Mouse (Mus musculus) right cerebral cortex, postnatal 14 days (tissue): ENCODE results near the gene Cox15.

ENCODE experiments used
- DNase-seq: peaks from one replicate; pipeline ENCODE4 v3.0.0; 2022

The Cox15 gene

GRCm38 (mm10) chr19:43752489-43753225 lies at the start of gene Cox15, which contains the start of gene Cutc:
Gene Cox15, minus strand, starts transcription at chr19:43753000.
Gene Cutc, plus strand, starts transcription at chr19:43752996.
- peak; percentile 97 for DNase-seq

GRCm38 (mm10) chr19:43801427-43802051 lies 48.7 kb upstream of the Cox15 start:
- no peak for DNase-seq

GRCm38 (mm10) chr19:43797216-43797615 lies 44.4 kb upstream of the Cox15 start:
- no peak for DNase-seq

- no peak for DNase-seq
Measured at GRCm38 (mm10) chr19:43795511-43795910, 42.7 kb upstream of the Cox15 start.

- DNase-seq = no peak
Measured at GRCm38 (mm10) chr19:43793951-43794350, 41.2 kb upstream of the Cox15 start.

- no peak for DNase-seq
Measured at GRCm38 (mm10) chr19:43792537-43792936, 39.7 kb upstream of the Cox15 start.

- no peak for DNase-seq
Measured at GRCm38 (mm10) chr19:43789817-43790216, 37.0 kb upstream of the Cox15 start.

- no peak for DNase-seq
Measured at GRCm38 (mm10) chr19:43786249-43787026, 33.6 kb upstream of the Cox15 start.

GRCm38 (mm10) chr19:43784761-43785160 lies 32.0 kb upstream of the Cox15 start:
- no peak for DNase-seq

GRCm38 (mm10) chr19:43781980-43782379 lies 29.2 kb upstream of the Cox15 start, which contains the start of gene Abcc2:
Gene Abcc2, plus strand, starts transcription at chr19:43782192.
- DNase-seq = no peak

- no peak for DNase-seq
Measured at GRCm38 (mm10) chr19:43780391-43780790, 27.6 kb upstream of the Cox15 start.

GRCm38 (mm10) chr19:43777308-43777707 lies 24.5 kb upstream of the Cox15 start:
- no peak for DNase-seq

GRCm38 (mm10) chr19:43776561-43776960 lies 23.8 kb upstream of the Cox15 start:
- DNase-seq = no peak

GRCm38 (mm10) chr19:43775433-43775832 lies 22.6 kb upstream of the Cox15 start:
- no peak for DNase-seq

- DNase-seq = no peak
Measured at GRCm38 (mm10) chr19:43772311-43772710, 19.5 kb upstream of the Cox15 start.

GRCm38 (mm10) chr19:43771499-43771969 lies 18.7 kb upstream of the Cox15 start:
- no peak for DNase-seq

GRCm38 (mm10) chr19:43770584-43770983 lies 17.8 kb upstream of the Cox15 start:
- no peak for DNase-seq

GRCm38 (mm10) chr19:43769366-43769960 lies 16.7 kb upstream of the Cox15 start:
- no peak for DNase-seq

- no peak for DNase-seq
Measured at GRCm38 (mm10) chr19:43767549-43768322, 14.9 kb upstream of the Cox15 start.

GRCm38 (mm10) chr19:43766451-43766850 lies 13.7 kb upstream of the Cox15 start:
- no peak for DNase-seq

- no peak for DNase-seq
Measured at GRCm38 (mm10) chr19:43762410-43762809, 9.6 kb upstream of the Cox15 start.
